Mouse (Mus musculus): ENCODE measurements around the gene Ccdc152. TPM values are rescaled to one million over a fixed set of nuclear protein-coding genes. Genes with fewer than 3 reads are reported as not detected.

Ccdc152 gene
- total RNA-seq (2015; ENCODE audit: low replicate concordance): not detected in 2 replicates
- total RNA-seq (2017; ENCODE audit: low replicate concordance): 3.2 TPM in 1 of 2 replicates, not detected in the other

GRCm38 (mm10) chr15:3303426-3303825, at the start of gene Ccdc152:
Ccdc152 (minus strand) TSS chr15:3303526.
- ATAC-seq (replicated peaks; ENCODE audit: low FRiP score, poor library complexity, severe bottlenecking): no peak

- no peak for ATAC-seq (replicated peaks; ENCODE audit: low FRiP score, poor library complexity, severe bottlenecking)
Observed at GRCm38 (mm10) chr15:3349306-3350064, 46.2 kb upstream of the Ccdc152 start.

GRCm38 (mm10) chr15:3346682-3347081, 43.4 kb upstream of the Ccdc152 start:
- ATAC-seq (replicated peaks; ENCODE audit: low FRiP score, poor library complexity, severe bottlenecking): no peak

- ATAC-seq (replicated peaks; ENCODE audit: low FRiP score, poor library complexity, severe bottlenecking): no peak
Observed at GRCm38 (mm10) chr15:3344555-3344954, 41.2 kb upstream of the Ccdc152 start.

GRCm38 (mm10) chr15:3341806-3342582, 38.7 kb upstream of the Ccdc152 start:
- no peak for ATAC-seq (replicated peaks; ENCODE audit: low FRiP score, poor library complexity, severe bottlenecking)

- no peak for ATAC-seq (replicated peaks; ENCODE audit: low FRiP score, poor library complexity, severe bottlenecking)
Observed at GRCm38 (mm10) chr15:3339847-3340246, 36.5 kb upstream of the Ccdc152 start.

GRCm38 (mm10) chr15:3332517-3332916, 29.2 kb upstream of the Ccdc152 start:
- no peak for ATAC-seq (replicated peaks; ENCODE audit: low FRiP score, poor library complexity, severe bottlenecking)

- no peak for ATAC-seq (replicated peaks; ENCODE audit: low FRiP score, poor library complexity, severe bottlenecking)
Observed at GRCm38 (mm10) chr15:3331813-3332212, 28.5 kb upstream of the Ccdc152 start.

GRCm38 (mm10) chr15:3330291-3330690, 27.0 kb upstream of the Ccdc152 start:
- no peak for ATAC-seq (replicated peaks; ENCODE audit: low FRiP score, poor library complexity, severe bottlenecking)

GRCm38 (mm10) chr15:3323041-3323440, 19.7 kb upstream of the Ccdc152 start:
- no peak for ATAC-seq (replicated peaks; ENCODE audit: low FRiP score, poor library complexity, severe bottlenecking)

- no peak for ATAC-seq (replicated peaks; ENCODE audit: low FRiP score, poor library complexity, severe bottlenecking)
Observed at GRCm38 (mm10) chr15:3319929-3320328, 16.6 kb upstream of the Ccdc152 start.

- no peak for ATAC-seq (replicated peaks; ENCODE audit: low FRiP score, poor library complexity, severe bottlenecking)
Observed at GRCm38 (mm10) chr15:3316617-3317016, 13.3 kb upstream of the Ccdc152 start.

- ATAC-seq (replicated peaks; ENCODE audit: low FRiP score, poor library complexity, severe bottlenecking): no peak
Observed at GRCm38 (mm10) chr15:3312937-3313336, 9.6 kb upstream of the Ccdc152 start.

GRCm38 (mm10) chr15:3309856-3310255, 6.5 kb upstream of the Ccdc152 start:
- no peak for ATAC-seq (replicated peaks; ENCODE audit: low FRiP score, poor library complexity, severe bottlenecking)

GRCm38 (mm10) chr15:3300361-3301100, 2.8 kb downstream of the Ccdc152 start:
- no peak for ATAC-seq (replicated peaks; ENCODE audit: low FRiP score, poor library complexity, severe bottlenecking)

GRCm38 (mm10) chr15:3297615-3298014, 5.7 kb downstream of the Ccdc152 start:
- ATAC-seq (replicated peaks; ENCODE audit: low FRiP score, poor library complexity, severe bottlenecking): no peak

GRCm38 (mm10) chr15:3295986-3296385, 7.3 kb downstream of the Ccdc152 start:
- no peak for ATAC-seq (replicated peaks; ENCODE audit: low FRiP score, poor library complexity, severe bottlenecking)

GRCm38 (mm10) chr15:3293477-3293876, 9.8 kb downstream of the Ccdc152 start:
- no peak for ATAC-seq (replicated peaks; ENCODE audit: low FRiP score, poor library complexity, severe bottlenecking)

GRCm38 (mm10) chr15:3290435-3290834, 12.9 kb downstream of the Ccdc152 start:
- ATAC-seq (replicated peaks; ENCODE audit: low FRiP score, poor library complexity, severe bottlenecking): no peak

GRCm38 (mm10) chr15:3286032-3286431, 17.3 kb downstream of the Ccdc152 start:
- no peak for ATAC-seq (replicated peaks; ENCODE audit: low FRiP score, poor library complexity, severe bottlenecking)

Data from erythroblast, adult 5-6 weeks (primary cell).